Comparison of ENCODE assay signal across 12 mouse cellular contexts in the genomic region with DNA sequence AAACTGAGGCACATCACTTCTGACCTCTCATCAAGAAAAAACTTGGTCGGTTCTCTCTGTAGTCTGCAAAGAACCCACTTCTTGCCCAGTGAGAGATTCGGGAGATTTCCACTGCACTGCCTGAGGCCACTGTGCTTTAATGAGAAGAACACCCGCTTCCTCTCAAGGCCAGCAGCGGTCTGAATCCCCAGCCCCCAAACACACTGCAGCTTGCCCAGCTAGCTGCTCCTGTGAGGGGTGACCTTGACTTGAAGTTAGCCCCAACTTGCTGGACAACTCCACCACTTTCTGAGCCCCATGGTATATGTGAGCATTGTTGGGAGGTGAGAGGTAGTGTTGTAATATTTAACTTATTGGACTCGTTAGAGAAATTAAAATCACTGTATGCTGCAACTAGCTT. TPM values are rescaled to one million over a fixed set of nuclear protein-coding genes. Genes with fewer than 3 reads are reported as not detected.
DNase-seq lines count a peak whose midpoint lies in the region; ATAC-seq lines count a peak whose summit lies in the region.
"Had no signal": no experiment of that assay in that cellular context is flagged by ENCODE, and none has a peak within 500 bp of the region (broad histone marks: within the 10 kb centered on the region; RNA-seq: fewer than 3 reads in every experiment).

No protein-coding gene starts in this region.

- peaks cover 4% of the 10 kb centered on the region; the same call in 1 of the 2 replicates for H3K4me1 ChIP-seq in forebrain, embryonic 14.5 days (ENCODE audit: control insufficient read depth, insufficient read depth, low read length)
- peaks cover 15% of the 10 kb centered on the region for H3K4me1 ChIP-seq in midbrain, embryonic 12.5 days
- H3K4me1 ChIP-seq: liver, embryonic 13.5 days; megakaryocyte, embryonic 14.5 days had no signal

- no peaks in the 10 kb centered on the region for H3K36me3 ChIP-seq in forebrain, embryonic 14.5 days (ENCODE audit: control insufficient read depth, insufficient read depth, low read length)
- H3K36me3 ChIP-seq in midbrain, embryonic 12.5 days = no peaks in the 10 kb centered on the region
- H3K36me3 ChIP-seq: intestine, embryonic 15.5 days; liver, embryonic 13.5 days had no signal

- DNase-seq in adrenal gland, adult 2 months = peak; percentile 58
- DNase-seq in adrenal gland, adult 18-20 months (ENCODE audit: low spot score in 2 of 2) = no peak
- peak; percentile 14 for DNase-seq in adrenal gland, postnatal 14 days
- no peak for DNase-seq in forebrain, embryonic 14.5 days (ENCODE audit: low spot score)
- DNase-seq in Muller cell, postnatal 12 days (ENCODE audit: inconsistent ontology term) = no peak
- no peak for DNase-seq in spleen, postnatal 10 days (ENCODE audit: low spot score in 2 of 2)
- no peak for DNase-seq in spleen, postnatal 14 days (ENCODE audit: low spot score in 2 of 2)
- DNase-seq: liver, embryonic 13.5 days had no signal

- no peak for ATAC-seq in forebrain, embryonic 14.5 days
- no peak for ATAC-seq in midbrain, embryonic 12.5 days (ENCODE audit: low FRiP score, low read depth)

- WGBS in forebrain, embryonic 14.5 days = 27% methylated on average over 5 of the region's 5 CpGs
- 28% methylated on average over 5 of the region's 5 CpGs for WGBS in midbrain, embryonic 12.5 days

- H3K27me3 ChIP-seq in forebrain, embryonic 14.5 days (replicated peaks; ENCODE audit: control insufficient read depth, insufficient read depth, low read length) = peaks cover 45% of the 10 kb centered on the region
- peaks cover 66% of the 10 kb centered on the region for H3K27me3 ChIP-seq in midbrain, embryonic 12.5 days

- H3K27ac ChIP-seq in forebrain, embryonic 14.5 days (ENCODE audit: low read depth, low read length) = no peak overlapping the region
- H3K27ac ChIP-seq in midbrain, embryonic 12.5 days (replicated peaks) = no peak overlapping the region
- H3K27ac ChIP-seq: intestine, embryonic 15.5 days; liver, embryonic 13.5 days had no signal

- H3K4me3 ChIP-seq in forebrain, embryonic 14.5 days (ENCODE audit: low read depth, low read length) = peak overlapping the region; percentile 44
- H3K4me3 ChIP-seq in midbrain, embryonic 12.5 days = no peak overlapping the region
- H3K4me3 ChIP-seq: megakaryocyte, embryonic 14.5 days had no signal

- no peak overlapping the region for H3K9ac ChIP-seq in forebrain, embryonic 14.5 days (ENCODE audit: low read length)
- no peak overlapping the region for H3K9ac ChIP-seq in midbrain, embryonic 12.5 days (replicated peaks)
- H3K9ac ChIP-seq: liver, embryonic 13.5 days had no signal

- H3K4me2 ChIP-seq in forebrain, embryonic 14.5 days (ENCODE audit: low read length) = 0 out of 2 replicates have a peak overlapping the region, but pooled peaks have one; percentile 95
- peak overlapping the region; percentile 98; the same call in 1 of the 2 replicates for H3K4me2 ChIP-seq in midbrain, embryonic 12.5 days (replicated peaks)

- H3K9me3 ChIP-seq in forebrain, embryonic 14.5 days (replicated peaks; ENCODE audit: control insufficient read depth, low read length) = no peaks in the 10 kb centered on the region
- H3K9me3 ChIP-seq in midbrain, embryonic 12.5 days = no peaks in the 10 kb centered on the region
- H3K9me3 ChIP-seq: intestine, embryonic 15.5 days; liver, embryonic 13.5 days; megakaryocyte, embryonic 14.5 days had no signal

RNA-seq across cellular contexts. Expression of gene Acan, which starts 1.2 kb away (rescaled TPM):
- total RNA-seq in adrenal gland, adult 2 months (2021) = 10 to 100 TPM in 1 of 2 experiments, 1 to 10 TPM in 1; 1.4 to 21.7 TPM
- polyA plus RNA-seq in adrenal gland, adult 2 months (2012; rRNA removed) = 0.44 and 2.5 TPM in 2 replicates
- total RNA-seq in adrenal gland, adult 18-20 months (2021) = 10 to 100 TPM in 1 of 2 experiments, 1 to 10 TPM in 1; 1.2 to 31.4 TPM
- total RNA-seq in adrenal gland, postnatal 14 days (2021) = 0.48 and 0.49 TPM in 2 replicates
- 0.04 and 0.09 TPM in 2 replicates for polyA plus RNA-seq in forebrain, embryonic 14.5 days (2014; fragmentation: Nextera tagmentation; extraction: Ambion mirVana)
- polyA plus RNA-seq in midbrain, embryonic 12.5 days (2016; fragmentation: Nextera tagmentation; extraction: Ambion mirVana) = 0.26 and 0.77 TPM in 2 replicates
- polyA plus RNA-seq: small intestine, adult 2 months had no signal

Comparison
In these comparisons a context has a peak if more than half of its experiments do, and no peak if none do; other contexts are left out.
1. DNase-seq: peak in adrenal gland, adult 2 months (single experiment) and adrenal gland, postnatal 14 days (single experiment); none in adrenal gland, adult 18-20 months (0 of 2), forebrain, embryonic 14.5 days (single experiment), Muller cell, postnatal 12 days (single experiment), spleen, postnatal 10 days (0 of 2) and spleen, postnatal 14 days (0 of 2).